Mouse (Mus musculus) forebrain, embryonic 15.5 days (tissue): Measurements from ENCODE around the gene Taf3. TPM values are rescaled to one million over a fixed set of nuclear protein-coding genes. Genes with fewer than 3 reads are reported as not detected.

Source experiments
- ATAC-seq: fragments of 200-750 bp; cut with Nextera tagmentation; replicated peaks from 2 replicates; pipeline ENCODE4 v1.8.0; 2017; ENCODE audit warnings: mild to moderate bottlenecking, moderate TSS enrichment, moderate library complexity
- H3K27ac ChIP-seq: fragments of 300-500 bp; sonication (generic); replicated peaks from 2 replicates; pipeline ENCODE4 v1.5.1; 2015; ENCODE audit warnings: mild to moderate bottlenecking, inconsistent platforms
- H3K27me3 ChIP-seq: fragments of 300-500 bp; sonication (generic); 2 replicates; pipeline ENCODE4 v1.6.1; 2015; ENCODE audit warnings: inconsistent platforms
- H3K36me3 ChIP-seq: fragments of 300-500 bp; sonication (generic); 2 replicates; pipeline ENCODE4 v1.6.1; 2015; ENCODE audit warnings: mild to moderate bottlenecking, inconsistent platforms
- H3K4me1 ChIP-seq: fragments of 300-500 bp; sonication (generic); 2 replicates; pipeline ENCODE4 v1.6.1; 2015; ENCODE audit warnings: inconsistent platforms
- H3K4me2 ChIP-seq: fragments of 300-500 bp; sonication (generic); replicated peaks from 2 replicates; pipeline ENCODE4 v1.6.1; 2015; ENCODE audit warnings: mild to moderate bottlenecking, inconsistent platforms
- H3K4me3 ChIP-seq: fragments of 300-500 bp; sonication (generic); 2 replicates; pipeline ENCODE4 v1.5.1; 2015; ENCODE audit warnings: mild to moderate bottlenecking, inconsistent platforms
- H3K9ac ChIP-seq: fragments of 300-500 bp; sonication (generic); replicated peaks from 2 replicates; pipeline ENCODE4 v1.6.1; 2015; ENCODE audit warnings: mild to moderate bottlenecking, inconsistent platforms
- H3K9me3 ChIP-seq: fragments of 300-500 bp; sonication (generic); 2 replicates; pipeline ENCODE4 v1.6.1; 2016; ENCODE audit warnings: inconsistent platforms
- WGBS: fragments of 180-500 bp; shearing (Covaris S2); methylation state at CpG from one replicate; pipeline ENCODE4 v1.1.7; 2015; ENCODE audit warnings: mixed read lengths; 5-methylcytosine and 5-hydroxymethylcytosine counted together
- polyA plus RNA-seq: library from polyadenylated mRNA; unstranded; fragments of >200 nt; fragmentation: Nextera tagmentation; extraction: Ambion mirVana; gene quantifications from 2 replicates; pipeline ENCODE4 v1.2.1, GENCODE M21; 2015

Gene Taf3
- polyA plus RNA-seq, 1 experiment from 2014 or later = 15.8 TPM

- Histone ChIP-seq H3K27me3 (peaks cover 86% of the 10 kb centered on the region), H3K9me3 (no peaks in the 10 kb centered on the region), H3K4me2 (no peak overlapping the region), H3K9ac (no peak overlapping the region), H3K4me3 (no peak overlapping the region), H3K4me1 (peaks cover 23% of the 10 kb centered on the region), H3K36me3 (no peaks in the 10 kb centered on the region), H3K27ac (no peak overlapping the region)
- 0% methylated on average over 6 of the region's 6 CpGs for WGBS
- ATAC-seq = no peak; the same call in 1 of the 2 replicates
These were observed 155.0 kb downstream of the Taf3 start for GRCm38 (mm10) chr2:9893272-9893953.

- Histone ChIP-seq H3K27ac (no peak overlapping the region), H3K4me2 (no peak overlapping the region), H3K36me3 (no peaks in the 10 kb centered on the region), H3K9me3 (no peaks in the 10 kb centered on the region), H3K9ac (no peak overlapping the region), H3K4me3 (no peak overlapping the region), H3K27me3 (peaks cover 85% of the 10 kb centered on the region), H3K4me1 (peaks cover 23% of the 10 kb centered on the region)
- WGBS = 4% methylated on average over 7 of the region's 7 CpGs
- no peak for ATAC-seq
These were observed 155.9 kb downstream of the Taf3 start for GRCm38 (mm10) chr2:9892541-9892940.

- H3K36me3 ChIP-seq = no peaks in the 10 kb centered on the region
- no peaks in the 10 kb centered on the region for H3K9me3 ChIP-seq
- no peak overlapping the region for H3K27ac ChIP-seq
- no peak overlapping the region for H3K4me3 ChIP-seq
- peaks cover 19% of the 10 kb centered on the region for H3K4me1 ChIP-seq
- no peak overlapping the region for H3K9ac ChIP-seq
- WGBS = 0% methylated on average over 5 of the region's 5 CpGs
- no peak for ATAC-seq
- no peak overlapping the region for H3K4me2 ChIP-seq
- H3K27me3 ChIP-seq = peaks cover 85% of the 10 kb centered on the region
These were observed 157.5 kb downstream of the Taf3 start for GRCm38 (mm10) chr2:9890906-9891305.

- no peak overlapping the region for H3K4me2 ChIP-seq
- H3K27ac ChIP-seq = no peak overlapping the region
- no peaks in the 10 kb centered on the region for H3K9me3 ChIP-seq
- H3K4me3 ChIP-seq = no peak overlapping the region
- peaks cover 14% of the 10 kb centered on the region for H3K4me1 ChIP-seq
- H3K36me3 ChIP-seq = no peaks in the 10 kb centered on the region
- WGBS = 3% methylated on average over 8 of the region's 8 CpGs
- no peak overlapping the region for H3K9ac ChIP-seq
- H3K27me3 ChIP-seq = peaks cover 85% of the 10 kb centered on the region
- ATAC-seq = no peak
These were observed 158.1 kb downstream of the Taf3 start for GRCm38 (mm10) chr2:9890251-9890650.

GRCm38 (mm10) chr2:9889651-9890183 lies 158.7 kb downstream of the Taf3 start, which contains the start of gene Gata3:
Gata3 (minus strand) TSS chr2:9890034.
- H3K4me2 ChIP-seq = no peak within 1 kb of the TSS
- no peak within 1 kb of the TSS for H3K27ac ChIP-seq
- under 1% methylated on average over 23 of the region's 23 CpGs for WGBS
- H3K36me3 ChIP-seq = no peaks in the 10 kb centered on the region
- ATAC-seq = 0 out of 2 replicates have a peak, but pooled peaks have one; percentile 1
- H3K27me3 ChIP-seq = peaks cover 84% of the 10 kb centered on the region
- no peak within 1 kb of the TSS for H3K9ac ChIP-seq
- peaks cover 8% of the 10 kb centered on the region for H3K4me1 ChIP-seq
- H3K9me3 ChIP-seq = no peaks in the 10 kb centered on the region
- H3K4me3 ChIP-seq = no peak within 1 kb of the TSS

GRCm38 (mm10) chr2:9888913-9889650 lies 159.3 kb downstream of the Taf3 start, which contains the start of gene 9230102O04Rik:
9230102O04Rik (minus strand) TSS chr2:9889540.
- peaks cover 83% of the 10 kb centered on the region for H3K27me3 ChIP-seq
- under 1% methylated on average over 30 of the region's 30 CpGs for WGBS
- no peak within 1 kb of the TSS for H3K4me3 ChIP-seq
- H3K9ac ChIP-seq = no peak within 1 kb of the TSS
- no peak within 1 kb of the TSS for H3K4me2 ChIP-seq
- H3K36me3 ChIP-seq = no peaks in the 10 kb centered on the region
- ATAC-seq = 0 out of 2 replicates have a peak, but pooled peaks have one; percentile 46
- H3K4me1 ChIP-seq = peaks cover 9% of the 10 kb centered on the region; the same call in 1 of the 2 replicates
- no peaks in the 10 kb centered on the region for H3K9me3 ChIP-seq
- H3K27ac ChIP-seq = no peak within 1 kb of the TSS

- H3K9ac ChIP-seq = no peak overlapping the region
- no peak overlapping the region for H3K4me2 ChIP-seq
- no peak for ATAC-seq
- H3K27ac ChIP-seq = no peak overlapping the region
- H3K36me3 ChIP-seq = no peaks in the 10 kb centered on the region
- H3K4me1 ChIP-seq = peaks cover 14% of the 10 kb centered on the region; the same call in 1 of the 2 replicates
- no peaks in the 10 kb centered on the region for H3K9me3 ChIP-seq
- 0% methylated on average over 7 of the region's 7 CpGs for WGBS
- H3K27me3 ChIP-seq = peaks cover 74% of the 10 kb centered on the region
- H3K4me3 ChIP-seq = no peak overlapping the region
These were observed 160.8 kb downstream of the Taf3 start for GRCm38 (mm10) chr2:9887636-9888035.

- 2% methylated on average over 7 of the region's 7 CpGs for WGBS
- no peak overlapping the region for H3K4me3 ChIP-seq
These were observed 161.3 kb downstream of the Taf3 start for GRCm38 (mm10) chr2:9886921-9887610.

GRCm38 (mm10) chr2:9886031-9886430 lies 162.4 kb downstream of the Taf3 start:
- Histone ChIP-seq H3K27me3 (peaks cover 76% of the 10 kb centered on the region), H3K4me3 (no peak overlapping the region), H3K4me1 (peaks cover 27% of the 10 kb centered on the region), H3K9me3 (no peaks in the 10 kb centered on the region), H3K4me2 (no peak overlapping the region), H3K27ac (no peak overlapping the region), H3K36me3 (no peaks in the 10 kb centered on the region), H3K9ac (no peak overlapping the region)
- WGBS = 4% methylated on average over 3 of the region's 3 CpGs
- ATAC-seq = no peak

More at GRCm38 (mm10) chr2:9886921-9887610, 161.3 kb downstream of the Taf3 start:
- Histone ChIP-seq H3K36me3 (no peaks in the 10 kb centered on the region), H3K27ac (no peak overlapping the region), H3K27me3 (peaks cover 73% of the 10 kb centered on the region), H3K9me3 (no peaks in the 10 kb centered on the region), H3K9ac (no peak overlapping the region), H3K4me1 (peaks cover 19% of the 10 kb centered on the region), H3K4me2 (no peak overlapping the region)
- no peak for ATAC-seq

- WGBS = under 1% methylated on average over 14 of the region's 14 CpGs
- ATAC-seq = no peak
- H3K4me1 ChIP-seq = peaks cover 30% of the 10 kb centered on the region
- no peaks in the 10 kb centered on the region for H3K36me3 ChIP-seq
- H3K27ac ChIP-seq = no peak overlapping the region
- no peak overlapping the region for H3K4me3 ChIP-seq
- H3K4me2 ChIP-seq = no peak overlapping the region
- H3K27me3 ChIP-seq = peaks cover 75% of the 10 kb centered on the region
- no peak overlapping the region for H3K9ac ChIP-seq
- no peaks in the 10 kb centered on the region for H3K9me3 ChIP-seq
These were observed 163.1 kb downstream of the Taf3 start for GRCm38 (mm10) chr2:9885217-9885770.

- no peak overlapping the region for H3K4me2 ChIP-seq
- H3K9ac ChIP-seq = no peak overlapping the region
- peaks cover 75% of the 10 kb centered on the region for H3K27me3 ChIP-seq
- H3K4me1 ChIP-seq = peaks cover 30% of the 10 kb centered on the region
- 2% methylated on average over 15 of the region's 15 CpGs for WGBS
- ATAC-seq = no peak
- no peaks in the 10 kb centered on the region for H3K36me3 ChIP-seq
- no peak overlapping the region for H3K27ac ChIP-seq
- no peaks in the 10 kb centered on the region for H3K9me3 ChIP-seq
- H3K4me3 ChIP-seq = no peak overlapping the region
These were observed 163.7 kb downstream of the Taf3 start for GRCm38 (mm10) chr2:9884533-9885216.
